Mouse (Mus musculus) brain, embryonic 14.5 days (tissue): Measurements from ENCODE around the gene Slc35b1.

ENCODE experiments used
- CTCF ChIP-seq: fragments of 200-500 bp; IDR thresholded peaks from 2 replicates; pipeline ENCODE4 v1.5.1; 2012; ENCODE audit warnings: inconsistent platforms, mild to moderate bottlenecking, moderate library complexity, borderline replicate concordance; ENCODE audit not compliant: insufficient read depth, insufficient read length; ENCODE audit errors: extremely low read depth
- POLR2A ChIP-seq: fragments of 200-500 bp; IDR thresholded peaks from 2 replicates; pipeline ENCODE4 v1.6.1; 2012; ENCODE audit warnings: mild to moderate bottlenecking, inconsistent platforms, borderline replicate concordance; ENCODE audit not compliant: poor library complexity, insufficient read depth, insufficient read length, severe bottlenecking; ENCODE audit errors: extremely low read depth

- no peak for TF ChIP-seq POLR2A
- no peak for TF ChIP-seq CTCF
These were observed 9.0 kb downstream of the Slc35b1 start for GRCm38 (mm10) chr11:95393500-95393816.
